Mouse (Mus musculus): ENCODE data around the gene Adipoq.
"Not testable (repeated sequence)": the region's sequence is repeated elsewhere in the genome, so short reads cannot be mapped to it uniquely, and the experiment has no call there.

The Adipoq gene

GRCm38 (mm10) chr16:23146280-23146679, at the start of gene Adipoq:
Adipoq (plus strand) TSS chr16:23146536.
- no peak for DNase-seq (ENCODE audit: low read depth)

GRCm38 (mm10) chr16:23096886-23097285, 49.5 kb upstream of the Adipoq start:
- not testable (repeated sequence) for DNase-seq (ENCODE audit: low read depth)

GRCm38 (mm10) chr16:23097290-23098104, 48.8 kb upstream of the Adipoq start:
- DNase-seq (ENCODE audit: low read depth), result not testable (repeated sequence)

GRCm38 (mm10) chr16:23098105-23098452, 48.3 kb upstream of the Adipoq start:
- not testable (repeated sequence) for DNase-seq (ENCODE audit: low read depth)

- peak; percentile 63 for DNase-seq (ENCODE audit: low read depth)
Observed at GRCm38 (mm10) chr16:23099632-23100031, 46.7 kb upstream of the Adipoq start.

GRCm38 (mm10) chr16:23100099-23100575, 46.2 kb upstream of the Adipoq start:
- DNase-seq (ENCODE audit: low read depth), result peak; percentile 39

- no peak for DNase-seq (ENCODE audit: low read depth)
Observed at GRCm38 (mm10) chr16:23100613-23101012, 45.7 kb upstream of the Adipoq start.

- peak; percentile 72 for DNase-seq (ENCODE audit: low read depth)
Observed at GRCm38 (mm10) chr16:23102340-23103037, 43.8 kb upstream of the Adipoq start.

GRCm38 (mm10) chr16:23103038-23103745, 43.1 kb upstream of the Adipoq start:
- DNase-seq (ENCODE audit: low read depth), result peak; percentile 39

GRCm38 (mm10) chr16:23103841-23104240, 42.5 kb upstream of the Adipoq start:
- peak; percentile 50 for DNase-seq (ENCODE audit: low read depth)

GRCm38 (mm10) chr16:23106121-23106520, 40.2 kb upstream of the Adipoq start:
- DNase-seq (ENCODE audit: low read depth), result no peak

- peak; percentile 97 for DNase-seq (ENCODE audit: low read depth)
Observed at GRCm38 (mm10) chr16:23107231-23107942, 38.9 kb upstream of the Adipoq start, which contains the start of gene Eif4a2. Eif4a2 (plus strand) TSS chr16:23107444.

- DNase-seq (ENCODE audit: low read depth), result peak; percentile 84
Observed at GRCm38 (mm10) chr16:23107946-23108759, 38.2 kb upstream of the Adipoq start.

GRCm38 (mm10) chr16:23108943-23109342, 37.4 kb upstream of the Adipoq start:
- no peak for DNase-seq (ENCODE audit: low read depth)

GRCm38 (mm10) chr16:23109350-23110280, 36.7 kb upstream of the Adipoq start:
- peak; percentile 33 for DNase-seq (ENCODE audit: low read depth)

- DNase-seq (ENCODE audit: low read depth), result no peak
Observed at GRCm38 (mm10) chr16:23112348-23112747, 34.0 kb upstream of the Adipoq start.

GRCm38 (mm10) chr16:23112861-23113435, 33.4 kb upstream of the Adipoq start:
- peak; percentile 25 for DNase-seq (ENCODE audit: low read depth)

GRCm38 (mm10) chr16:23113903-23114302, 32.4 kb upstream of the Adipoq start:
- peak; percentile 32 for DNase-seq (ENCODE audit: low read depth)
